Mouse (Mus musculus) embryonic fibroblast, embryonic 13.5 days (primary cell): ENCODE data around the gene Lmod2.

Source experiments
- CTCF ChIP-seq: IDR thresholded peaks from 2 replicates; pipeline ENCODE4 v1.5.1; 2011; ENCODE audit warnings: mild to moderate bottlenecking, control low read depth, low read length, moderate library complexity, borderline replicate concordance; ENCODE audit not compliant: insufficient read depth
- POLR2A ChIP-seq: IDR thresholded peaks from 2 replicates; pipeline ENCODE4 v1.6.1; 2011; ENCODE audit warnings: low read depth, mild to moderate bottlenecking, control low read depth, low read length, moderate library complexity

DNA sequence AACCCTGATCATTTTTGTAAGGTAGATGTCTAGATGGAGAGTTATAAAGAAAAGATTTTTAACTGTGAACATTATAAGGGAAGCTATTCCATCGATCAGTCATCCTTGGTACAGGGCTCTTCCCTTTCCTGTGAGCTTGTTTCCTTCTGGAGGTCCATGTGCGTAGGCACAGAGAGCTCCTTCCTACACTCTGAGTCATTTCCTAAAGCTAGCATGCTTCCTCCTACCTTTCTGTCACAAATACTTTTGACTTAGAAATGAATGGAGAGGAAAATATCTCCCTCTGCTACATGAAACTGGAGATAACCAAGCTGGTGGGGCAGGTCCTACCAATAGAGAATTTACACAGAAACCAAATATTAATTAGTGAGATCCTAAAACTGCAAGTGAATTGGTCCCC, 47.8 kb upstream of the Lmod2 start:
- TF ChIP-seq CTCF (no peak), POLR2A (no peak)
